Mouse (Mus musculus) heart, embryonic 13.5 days (tissue): ENCODE results near the gene Kidins220. TPM values are rescaled to one million over a fixed set of nuclear protein-coding genes. Genes with fewer than 3 reads are reported as not detected.
A peak's percentile ranks its signal among the peaks of the same experiment; 100 is the strongest.

Experiments used
- ATAC-seq: fragments of 200-750 bp; cut with Nextera tagmentation; 2 replicates; pipeline ENCODE4 v1.8.0; 2017; ENCODE audit warnings: moderate TSS enrichment; ENCODE audit not compliant: insufficient number of reproducible peaks, low FRiP score, low TSS enrichment; ENCODE audit errors: extremely low read depth
- H3K27ac ChIP-seq: fragments of 300-500 bp; sonication (generic); replicated peaks from 2 replicates; pipeline ENCODE4 v1.5.1; 2015; ENCODE audit warnings: moderate library complexity, mild to moderate bottlenecking, inconsistent platforms
- H3K27me3 ChIP-seq: fragments of 300-500 bp; sonication (generic); replicated peaks from 2 replicates; pipeline ENCODE4 v1.6.1; 2015; ENCODE audit warnings: mild to moderate bottlenecking, inconsistent platforms
- H3K36me3 ChIP-seq: fragments of 300-500 bp; sonication (generic); 2 replicates; pipeline ENCODE4 v1.6.1; 2015; ENCODE audit warnings: mild to moderate bottlenecking, inconsistent platforms
- H3K4me1 ChIP-seq: fragments of 300-500 bp; sonication (generic); 2 replicates; pipeline ENCODE4 v1.6.1; 2015; ENCODE audit warnings: inconsistent platforms
- H3K4me2 ChIP-seq: fragments of 300-500 bp; sonication (generic); 2 replicates; pipeline ENCODE4 v1.6.1; 2015; ENCODE audit warnings: inconsistent platforms, mild to moderate bottlenecking, moderate library complexity
- H3K4me3 ChIP-seq: fragments of 300-500 bp; sonication (generic); 2 replicates; pipeline ENCODE4 v1.5.1; 2015; ENCODE audit warnings: moderate library complexity, mild to moderate bottlenecking, inconsistent platforms
- H3K9ac ChIP-seq: fragments of 300-500 bp; sonication (generic); 2 replicates; pipeline ENCODE4 v1.6.1; 2015; ENCODE audit warnings: inconsistent platforms, mild to moderate bottlenecking, moderate library complexity
- H3K9me3 ChIP-seq: fragments of 300-500 bp; sonication (generic); 2 replicates; pipeline ENCODE4 v1.6.1; 2016; ENCODE audit warnings: inconsistent platforms
- WGBS: fragments of 180-500 bp; shearing (Covaris S2); methylation state at CpG from one replicate; pipeline ENCODE4 v1.1.7; 2015; ENCODE audit warnings: mixed read lengths; 5-methylcytosine and 5-hydroxymethylcytosine counted together
- polyA plus RNA-seq: library from polyadenylated mRNA; unstranded; fragments of >200 nt; fragmentation: Nextera tagmentation; extraction: Ambion mirVana; gene quantifications from 2 replicates; pipeline ENCODE4 v1.2.1, GENCODE M21; 2015

Gene Kidins220
- polyA plus RNA-seq, 1 experiment from 2014 or later = 30.1 TPM

DNA sequence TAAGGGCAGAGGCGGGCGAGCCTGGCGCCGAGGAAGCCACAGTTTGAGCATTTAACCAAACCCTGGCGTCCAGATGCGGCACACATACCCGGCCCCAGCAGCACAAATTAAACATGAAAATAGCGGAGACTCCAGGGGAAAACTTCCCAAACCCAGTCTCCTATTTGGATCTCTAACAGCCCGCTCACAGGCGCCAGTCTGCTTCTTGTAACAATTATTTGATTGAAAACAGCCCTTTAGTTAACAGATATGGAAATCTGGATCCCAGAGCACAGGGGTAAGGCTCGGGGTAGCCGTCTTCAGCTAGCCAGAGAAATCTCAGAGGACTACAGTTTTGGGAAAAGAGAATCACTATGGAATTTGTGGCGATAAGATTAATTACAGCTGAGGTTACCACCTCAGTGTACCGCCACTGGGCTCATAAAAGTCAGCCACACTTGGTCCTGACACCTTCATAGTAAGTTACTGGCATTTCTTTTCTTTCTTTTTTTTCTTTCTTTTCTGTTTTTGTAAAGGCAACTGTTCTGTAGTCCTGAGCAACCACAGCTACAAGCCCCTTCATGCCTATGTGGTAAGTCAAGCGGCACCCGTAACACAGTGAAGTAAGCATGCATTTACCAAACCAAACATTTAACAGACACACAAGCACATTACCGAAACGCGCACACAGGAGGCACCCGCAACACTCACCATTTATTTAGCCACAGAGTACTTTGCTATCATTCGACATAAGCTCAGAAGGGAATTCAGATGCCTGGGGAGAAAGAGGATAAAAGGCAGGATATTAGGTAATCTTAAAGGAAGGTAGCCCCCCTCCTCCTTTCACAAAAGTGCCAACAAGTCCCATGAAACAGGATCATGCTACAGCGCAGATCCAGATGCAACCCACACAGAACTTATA, 120.1 kb downstream of the Kidins220 start:
- no peak for ATAC-seq
- H3K4me1 ChIP-seq = peaks cover 54% of the 10 kb centered on the region
- peak overlapping the region; percentile 92 for H3K27ac ChIP-seq
- no peaks in the 10 kb centered on the region for H3K9me3 ChIP-seq
- peaks cover 11% of the 10 kb centered on the region for H3K36me3 ChIP-seq
- H3K9ac ChIP-seq = peak overlapping the region; percentile 95
- 2% methylated on average over 22 of the region's 22 CpGs for WGBS
- peak overlapping the region; percentile 86 for H3K4me3 ChIP-seq
- H3K27me3 ChIP-seq = no peaks in the 10 kb centered on the region
- peak overlapping the region; percentile 88 for H3K4me2 ChIP-seq

DNA sequence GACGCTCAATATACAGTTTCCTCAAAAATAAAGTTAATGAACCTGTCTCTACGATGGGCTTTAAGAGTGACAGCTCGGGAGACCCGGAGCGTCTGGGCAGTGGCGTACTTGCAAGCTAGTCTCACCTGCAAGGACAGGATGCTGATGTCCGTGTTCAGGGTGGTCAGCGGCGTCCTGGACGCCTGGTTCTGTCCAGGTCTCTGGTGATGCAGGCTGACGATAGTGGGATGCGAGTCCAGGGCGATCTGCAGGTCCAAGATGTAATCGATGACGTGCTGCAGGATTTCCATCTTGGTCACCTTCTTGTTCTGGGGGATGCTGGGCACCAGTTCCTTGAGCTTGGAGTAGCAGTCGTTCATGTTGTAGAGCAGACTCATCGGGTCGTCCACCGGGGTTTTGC, 120.8 kb downstream of the Kidins220 start:
- WGBS = under 1% methylated on average over 19 of the region's 19 CpGs
- H3K9ac ChIP-seq = peak overlapping the region; percentile 95
- H3K4me2 ChIP-seq = peak overlapping the region; percentile 88
- peak overlapping the region; percentile 92 for H3K27ac ChIP-seq
- H3K27me3 ChIP-seq = no peaks in the 10 kb centered on the region
- H3K4me3 ChIP-seq = peak overlapping the region; percentile 86
- no peak for ATAC-seq
- H3K36me3 ChIP-seq = peaks cover 11% of the 10 kb centered on the region
- peaks cover 50% of the 10 kb centered on the region for H3K4me1 ChIP-seq
- no peaks in the 10 kb centered on the region for H3K9me3 ChIP-seq

DNA sequence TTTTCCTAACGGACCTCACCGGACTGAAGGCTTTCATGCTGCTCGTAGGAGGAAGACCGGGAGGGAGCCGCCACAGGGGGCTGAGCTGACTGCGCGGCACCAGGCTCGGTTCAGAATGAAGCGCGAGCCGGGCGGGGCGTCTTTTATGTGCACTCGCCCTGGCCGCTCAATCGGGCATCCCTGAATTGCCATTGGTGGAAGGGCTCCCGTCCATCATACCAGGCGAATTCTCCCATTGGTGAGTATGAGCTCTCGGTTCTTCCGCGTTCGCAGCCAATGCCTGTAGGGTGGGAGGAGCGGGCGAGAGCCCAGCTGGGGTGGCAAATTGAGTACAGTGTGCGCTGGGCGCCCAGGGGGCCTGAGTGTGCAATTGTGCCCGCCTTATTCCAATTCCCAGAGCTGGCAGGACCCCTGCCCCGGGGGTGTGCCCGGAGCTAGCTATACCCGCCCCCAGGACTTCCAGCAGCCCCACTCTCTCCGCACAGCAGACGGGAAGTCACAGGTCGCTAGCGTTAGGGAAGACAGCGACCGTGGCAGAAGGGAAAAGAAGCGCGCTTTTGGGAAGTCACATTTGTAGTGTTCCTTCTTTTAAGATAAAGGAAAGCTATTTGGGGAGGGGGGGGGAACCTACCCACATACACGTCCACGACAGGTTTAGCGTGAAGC, 121.4 kb downstream of the Kidins220 start:
- peaks cover 47% of the 10 kb centered on the region for H3K4me1 ChIP-seq

DNA sequence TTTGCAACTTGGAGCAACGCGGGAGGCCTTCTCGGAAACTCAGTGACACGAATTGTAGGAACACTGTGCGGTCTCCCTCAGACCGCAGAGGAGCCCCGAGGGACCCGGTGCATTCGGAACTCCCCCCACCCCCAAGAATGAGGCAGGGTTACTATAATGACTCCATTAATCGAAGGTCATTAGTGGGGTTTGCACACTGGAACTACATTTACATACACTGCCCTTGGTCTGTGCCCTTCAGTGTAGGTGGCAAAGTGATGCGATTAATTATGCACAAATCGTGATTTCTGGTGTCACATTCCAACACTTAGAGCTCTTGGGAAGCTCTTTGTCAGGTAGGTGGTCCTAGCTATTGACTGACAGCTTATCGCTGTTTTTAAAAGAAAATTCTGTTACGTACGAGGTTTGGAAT, 121.9 kb downstream of the Kidins220 start:
- WGBS = under 1% methylated on average over 15 of the region's 15 CpGs
- peaks cover 47% of the 10 kb centered on the region for H3K4me1 ChIP-seq
- H3K9ac ChIP-seq = peak overlapping the region; percentile 86
- H3K4me2 ChIP-seq = peak overlapping the region; percentile 88
- no peak for ATAC-seq
- H3K36me3 ChIP-seq = peaks cover 11% of the 10 kb centered on the region
- no peaks in the 10 kb centered on the region for H3K9me3 ChIP-seq
- peak overlapping the region; percentile 98 for H3K27ac ChIP-seq
- peak overlapping the region; percentile 86 for H3K4me3 ChIP-seq
- H3K27me3 ChIP-seq = no peaks in the 10 kb centered on the region

More for the DNA sequence above, 121.4 kb downstream of the Kidins220 start:
- WGBS = under 1% methylated on average over 41 of the region's 41 CpGs
- peak overlapping the region; percentile 88 for H3K4me2 ChIP-seq
- peak overlapping the region; percentile 95 for H3K9ac ChIP-seq
- H3K36me3 ChIP-seq = peaks cover 11% of the 10 kb centered on the region
- H3K9me3 ChIP-seq = no peaks in the 10 kb centered on the region
- H3K27me3 ChIP-seq = no peaks in the 10 kb centered on the region
- ATAC-seq = peak; percentile 80
- H3K27ac ChIP-seq = peak overlapping the region; percentile 98
- H3K4me3 ChIP-seq = peak overlapping the region; percentile 86

DNA sequence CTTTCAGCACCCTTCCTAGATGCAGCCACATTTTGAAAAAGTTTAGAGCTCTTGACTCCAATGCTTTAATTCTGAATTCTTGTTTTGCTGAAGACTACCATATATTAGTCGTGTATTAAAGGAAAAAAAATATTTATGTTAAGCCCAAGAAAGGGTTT, 122.2 kb downstream of the Kidins220 start, which contains the start of gene Id2:
TSS of gene Id2 (minus strand) at position 89 of the 158 bp plus-strand sequence.
- Histone ChIP-seq H3K27me3 (no peaks in the 10 kb centered on the region), H3K4me2 (peak within 1 kb of the TSS; percentile 88), H3K4me3 (peak within 1 kb of the TSS; percentile 86), H3K9me3 (no peaks in the 10 kb centered on the region), H3K9ac (peak within 1 kb of the TSS; percentile 86), H3K36me3 (peaks cover 11% of the 10 kb centered on the region), H3K4me1 (peaks cover 47% of the 10 kb centered on the region), H3K27ac (peak within 1 kb of the TSS; percentile 98)
- WGBS = 5% methylated on average over 1 of the region's 1 CpGs
- ATAC-seq = no peak

DNA sequence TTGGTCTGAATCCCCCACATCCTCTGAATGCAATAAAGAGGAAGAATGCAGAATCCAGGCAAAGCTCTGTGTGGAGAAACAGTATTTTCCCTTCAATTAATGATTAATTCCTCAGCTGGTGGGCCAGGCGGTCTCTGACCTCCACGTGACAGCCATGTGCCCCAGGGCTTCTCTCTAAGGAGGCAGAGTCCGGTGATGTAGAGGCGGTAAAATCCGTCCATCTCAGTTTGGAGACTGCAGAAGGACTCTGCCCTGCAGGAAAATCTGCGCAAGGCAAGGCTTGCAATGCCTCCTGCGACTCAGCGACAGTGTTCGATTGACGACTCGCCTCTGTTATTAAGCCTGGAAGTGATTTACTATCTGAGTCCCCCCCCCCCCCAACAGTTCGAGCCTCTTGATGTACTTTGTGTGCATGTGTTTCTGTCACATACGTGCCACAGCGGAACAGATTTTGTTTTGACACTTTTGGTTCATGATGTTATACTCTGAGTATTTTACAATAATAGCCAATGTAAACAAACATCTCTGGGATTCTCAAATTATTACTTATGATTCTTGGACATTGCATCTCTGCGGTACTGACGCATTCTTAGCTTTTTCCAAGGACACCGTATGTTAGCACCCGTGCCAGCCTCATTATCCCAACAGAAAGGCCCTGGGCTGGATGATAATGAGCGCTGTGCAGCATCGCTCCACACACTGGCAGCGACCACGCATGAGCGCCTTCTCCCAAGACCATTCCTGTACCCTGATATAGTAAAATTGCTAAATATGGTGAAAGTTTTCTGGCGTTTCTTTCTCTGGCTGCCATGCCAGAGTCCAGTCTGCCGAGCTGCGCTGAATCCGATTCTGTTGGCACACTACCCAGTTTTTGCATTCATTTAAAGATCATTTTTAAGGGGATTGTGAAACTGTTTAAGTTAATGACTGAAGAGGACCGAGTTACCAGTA, 122.8 kb downstream of the Kidins220 start:
- Histone ChIP-seq H3K9ac (peak overlapping the region; percentile 86), H3K9me3 (no peaks in the 10 kb centered on the region)

DNA sequence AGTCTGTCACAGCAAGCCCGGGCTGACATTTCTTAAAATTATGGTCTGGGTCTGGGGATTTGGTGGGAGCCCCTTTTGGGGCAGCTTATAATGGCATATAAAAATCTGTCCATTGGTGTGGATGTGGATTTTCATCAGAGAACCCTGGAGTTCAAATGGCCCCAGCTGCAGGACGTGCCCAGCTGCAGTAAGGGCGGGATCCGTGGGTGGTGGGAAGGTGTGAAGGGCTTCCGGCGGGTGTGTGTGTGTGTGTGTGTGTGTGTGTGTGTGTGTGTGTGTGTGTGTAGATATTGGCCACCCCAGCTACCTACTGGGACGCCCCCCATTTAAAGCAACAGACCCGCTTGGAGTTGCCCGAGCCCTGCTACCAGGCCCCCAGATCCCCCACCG, 123.4 kb downstream of the Kidins220 start:
- no peaks in the 10 kb centered on the region for H3K9me3 ChIP-seq
- peak overlapping the region; percentile 86 for H3K9ac ChIP-seq
- H3K4me2 ChIP-seq = peak overlapping the region; percentile 88
- H3K36me3 ChIP-seq = peaks cover 10% of the 10 kb centered on the region
- 2% methylated on average over 10 of the region's 10 CpGs for WGBS
- no peaks in the 10 kb centered on the region for H3K27me3 ChIP-seq
- H3K27ac ChIP-seq = peak overlapping the region; percentile 98
- peak overlapping the region; percentile 86 for H3K4me3 ChIP-seq
- no peak for ATAC-seq
- H3K4me1 ChIP-seq = peaks cover 37% of the 10 kb centered on the region

More for the DNA sequence above, 122.8 kb downstream of the Kidins220 start:
- H3K27me3 ChIP-seq = no peaks in the 10 kb centered on the region
- H3K4me2 ChIP-seq = peak overlapping the region; percentile 88
- peak overlapping the region; percentile 86 for H3K4me3 ChIP-seq
- peak overlapping the region; percentile 98 for H3K27ac ChIP-seq
- 6% methylated on average over 28 of the region's 28 CpGs for WGBS
- no peak for ATAC-seq
- H3K36me3 ChIP-seq = peaks cover 11% of the 10 kb centered on the region
- H3K4me1 ChIP-seq = peaks cover 43% of the 10 kb centered on the region

DNA sequence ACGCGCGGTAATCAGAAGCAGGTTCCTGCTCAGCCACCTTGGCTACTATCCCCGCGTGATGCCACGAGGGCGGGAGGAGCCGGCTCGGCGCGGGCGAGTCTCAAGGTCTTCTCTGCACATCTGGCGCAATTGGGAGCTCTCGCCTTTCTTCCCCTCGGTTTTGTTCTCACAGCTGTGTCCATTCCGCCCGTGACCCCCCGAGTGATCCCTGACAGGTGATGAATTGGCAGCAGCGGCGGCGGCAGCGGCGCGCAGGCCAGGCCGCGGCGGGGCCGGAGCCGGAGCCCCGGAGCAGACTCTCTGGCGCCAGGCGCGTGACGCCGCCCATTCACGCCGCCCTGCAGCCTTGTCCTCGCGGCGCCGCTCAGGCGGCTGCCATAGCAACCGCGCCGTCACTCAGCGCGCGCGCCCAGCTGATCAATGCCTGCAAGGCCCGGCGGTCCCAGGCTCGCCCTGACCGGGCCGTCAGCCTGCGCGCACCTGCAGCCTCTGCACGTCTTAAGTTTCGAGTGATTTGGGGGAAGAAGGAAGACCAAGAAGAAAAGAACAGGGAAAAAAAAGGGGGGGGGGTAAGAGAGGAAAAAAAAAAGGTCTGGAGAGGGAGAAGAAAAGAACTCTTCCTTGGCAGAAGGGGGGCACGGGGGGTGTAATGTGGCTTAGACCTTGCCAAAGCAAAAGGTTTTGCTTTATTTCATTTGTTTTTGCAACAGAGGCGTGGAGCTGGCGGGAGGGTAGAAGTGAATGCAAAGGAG, 124.0 kb downstream of the Kidins220 start:
- H3K4me2 ChIP-seq = peak overlapping the region; percentile 88
- peaks cover 32% of the 10 kb centered on the region for H3K4me1 ChIP-seq
- H3K4me3 ChIP-seq = peak overlapping the region; percentile 86
- peak; percentile 57; the same call in 1 of the 2 replicates for ATAC-seq
- H3K9me3 ChIP-seq = no peaks in the 10 kb centered on the region
- H3K36me3 ChIP-seq = peaks cover 5% of the 10 kb centered on the region; the same call in 1 of the 2 replicates
- H3K9ac ChIP-seq = peak overlapping the region; percentile 93
- WGBS = under 1% methylated on average over 61 of the region's 61 CpGs
- H3K27ac ChIP-seq = peak overlapping the region; percentile 98
- no peaks in the 10 kb centered on the region for H3K27me3 ChIP-seq

DNA sequence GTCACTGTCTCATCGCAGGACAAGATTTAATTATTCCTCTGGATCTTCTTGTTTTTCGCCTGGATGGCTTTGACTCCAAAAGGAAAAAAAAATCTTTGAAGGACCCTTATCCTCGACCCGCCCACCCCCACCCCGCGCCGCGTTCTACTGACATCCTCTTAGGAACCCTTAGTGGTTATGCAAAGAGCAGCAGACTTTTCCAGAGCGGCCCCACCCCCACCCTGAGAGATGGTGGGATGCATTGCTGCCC, 124.5 kb downstream of the Kidins220 start:
- peaks cover 32% of the 10 kb centered on the region for H3K4me1 ChIP-seq
- H3K36me3 ChIP-seq = peaks cover 2% of the 10 kb centered on the region; the same call in 1 of the 2 replicates
- H3K27me3 ChIP-seq = no peaks in the 10 kb centered on the region
- no peak for ATAC-seq
- peak overlapping the region; percentile 86 for H3K4me3 ChIP-seq
- no peaks in the 10 kb centered on the region for H3K9me3 ChIP-seq
- WGBS = 1% methylated on average over 9 of the region's 9 CpGs
- H3K27ac ChIP-seq = peak overlapping the region; percentile 98
- H3K9ac ChIP-seq = peak overlapping the region; percentile 93
- H3K4me2 ChIP-seq = peak overlapping the region; percentile 88

DNA sequence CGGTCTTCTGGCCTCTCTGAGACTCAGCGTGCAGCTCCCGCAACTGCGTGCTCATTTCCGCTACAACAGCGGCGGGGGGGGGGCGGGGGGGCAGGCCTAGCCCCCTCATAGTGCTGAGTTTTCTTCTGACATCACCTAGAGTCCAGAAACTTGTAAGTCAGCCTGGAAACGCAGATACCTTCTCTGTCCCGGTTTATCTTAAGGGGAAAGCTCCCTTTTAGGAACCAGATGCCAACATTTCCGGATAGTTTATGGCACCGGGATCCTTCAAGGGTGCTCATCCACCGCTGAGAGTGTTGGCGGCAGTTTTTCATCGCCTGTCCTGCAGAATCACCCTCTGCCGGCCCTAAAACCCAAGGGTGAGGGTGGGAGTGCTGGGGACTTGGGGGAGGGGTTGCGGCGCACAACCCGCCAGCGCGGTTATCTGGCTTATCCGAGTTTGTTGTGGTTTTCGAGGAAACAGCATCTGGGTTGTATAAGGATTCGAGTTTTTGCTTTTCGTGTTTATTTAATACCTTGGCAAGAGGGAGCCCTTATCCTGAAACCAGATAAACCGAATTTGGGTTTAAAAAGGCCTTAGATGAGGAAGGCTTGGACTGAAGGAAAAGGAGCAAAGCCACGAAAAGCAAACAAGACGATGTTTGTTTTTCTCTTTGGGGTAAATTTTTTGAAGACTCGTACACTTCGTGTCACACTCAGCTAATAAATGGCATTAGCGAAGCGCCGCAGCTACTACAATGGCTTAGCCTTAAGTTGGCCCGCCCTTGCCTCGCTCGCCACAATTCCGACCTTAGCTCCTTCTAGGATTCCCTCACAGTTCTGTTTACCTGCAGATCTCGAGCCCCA, 125.1 kb downstream of the Kidins220 start:
- no peaks in the 10 kb centered on the region for H3K27me3 ChIP-seq
- under 1% methylated on average over 38 of the region's 38 CpGs for WGBS
- no peak for ATAC-seq
- peak overlapping the region; percentile 86 for H3K4me3 ChIP-seq
- no peaks in the 10 kb centered on the region for H3K9me3 ChIP-seq
- H3K27ac ChIP-seq = peak overlapping the region; percentile 98
- no peaks in the 10 kb centered on the region for H3K36me3 ChIP-seq
- H3K4me2 ChIP-seq = peak overlapping the region; percentile 88
- peak overlapping the region; percentile 93 for H3K9ac ChIP-seq
- peaks cover 36% of the 10 kb centered on the region for H3K4me1 ChIP-seq
